Mouse (Mus musculus) heart, embryonic 15.5 days (tissue): ENCODE data around the gene Agbl5. TPM values are rescaled to one million over a fixed set of nuclear protein-coding genes. Genes with fewer than 3 reads are reported as not detected.

ENCODE experiments used
- ATAC-seq: fragments of 200-750 bp; cut with Nextera tagmentation; replicated peaks from 2 replicates; pipeline ENCODE4 v1.8.0; 2017; ENCODE audit warnings: low read depth, moderate TSS enrichment; ENCODE audit not compliant: insufficient number of reproducible peaks, insufficient read depth, low FRiP score
- H3K27ac ChIP-seq: fragments of 300-500 bp; sonication (generic); 2 replicates; pipeline ENCODE4 v1.5.1; 2015; ENCODE audit warnings: mild to moderate bottlenecking, inconsistent platforms
- H3K27me3 ChIP-seq: fragments of 300-500 bp; sonication (generic); 2 replicates; pipeline ENCODE4 v1.6.1; 2015; ENCODE audit warnings: inconsistent platforms
- H3K36me3 ChIP-seq: fragments of 300-500 bp; sonication (generic); 2 replicates; pipeline ENCODE4 v1.6.1; 2015; ENCODE audit warnings: mild to moderate bottlenecking, inconsistent platforms
- H3K4me1 ChIP-seq: fragments of 300-500 bp; sonication (generic); replicated peaks from 2 replicates; pipeline ENCODE4 v1.6.1; 2015; ENCODE audit warnings: inconsistent platforms
- H3K4me2 ChIP-seq: fragments of 300-500 bp; sonication (generic); 2 replicates; pipeline ENCODE4 v1.6.1; 2015; ENCODE audit warnings: inconsistent platforms, mild to moderate bottlenecking, moderate library complexity
- H3K4me3 ChIP-seq: fragments of 300-500 bp; sonication (generic); 2 replicates; pipeline ENCODE4 v1.5.1; 2015; ENCODE audit warnings: mild to moderate bottlenecking, inconsistent platforms
- H3K9ac ChIP-seq: fragments of 300-500 bp; sonication (generic); 2 replicates; pipeline ENCODE4 v1.6.1; 2015; ENCODE audit warnings: mild to moderate bottlenecking, inconsistent platforms
- H3K9me3 ChIP-seq: fragments of 300-500 bp; sonication (generic); replicated peaks from 2 replicates; pipeline ENCODE4 v1.6.1; 2016; ENCODE audit warnings: inconsistent platforms
- WGBS: fragments of 180-500 bp; shearing (Covaris S2); methylation state at CpG from one replicate; pipeline ENCODE4 v1.1.7; 2015; ENCODE audit warnings: mixed read lengths; 5-methylcytosine and 5-hydroxymethylcytosine counted together
- polyA plus RNA-seq: library from polyadenylated mRNA; unstranded; fragments of >200 nt; fragmentation: Nextera tagmentation; extraction: Ambion mirVana; gene quantifications from 2 replicates; pipeline ENCODE4 v1.2.1, GENCODE M21; 2015

Gene Agbl5
- polyA plus RNA-seq, 1 experiment from 2014 or later, result 8.9 TPM

DNA sequence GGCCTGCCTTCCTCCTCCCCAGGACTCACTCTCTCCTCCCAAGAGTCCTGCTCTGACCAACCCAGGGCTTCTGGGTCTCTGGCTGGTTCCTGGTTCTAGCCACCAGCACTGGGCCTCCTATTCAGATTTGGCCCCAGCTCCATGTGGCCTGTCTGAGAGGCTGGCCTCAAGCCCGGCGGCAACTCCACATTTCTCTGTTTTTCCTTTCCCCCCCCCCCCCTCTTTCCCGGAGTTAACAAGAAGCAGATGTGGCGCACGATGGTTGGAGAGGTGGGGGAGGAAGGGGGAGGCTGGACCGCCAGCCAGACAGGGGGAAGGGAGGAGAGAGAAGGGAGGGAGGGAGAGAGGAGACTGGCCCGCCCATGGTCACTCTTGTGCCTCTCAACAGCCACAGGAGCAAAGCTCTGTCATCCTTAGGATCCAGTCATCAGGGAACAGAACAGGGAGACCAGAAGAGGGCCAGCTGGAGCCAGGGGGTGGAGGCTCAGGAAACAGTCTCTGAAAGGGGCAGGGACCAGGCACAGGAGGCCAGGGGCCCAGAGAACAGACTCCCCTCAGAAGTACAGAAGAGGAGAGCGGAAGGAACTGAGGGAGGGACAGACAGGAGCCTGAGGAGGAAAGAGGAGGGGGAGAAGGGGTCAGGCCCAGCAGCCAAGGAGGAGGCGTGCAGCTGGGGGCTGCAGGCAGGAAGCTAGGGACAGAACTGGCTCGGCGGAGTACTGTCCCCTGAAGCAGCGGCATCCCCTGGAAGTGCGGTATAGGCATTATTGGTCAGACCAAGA lies 24.8 kb downstream of the Agbl5 start, which contains the start of gene Emilin1:
TSS of gene Emilin1 (plus strand) at position 343 of the 782 bp plus-strand sequence.
- Histone ChIP-seq H3K9ac (peak within 1 kb of the TSS; percentile 64), H3K9me3 (no peaks in the 10 kb centered on the region), H3K36me3 (peaks cover 8% of the 10 kb centered on the region; the same call in 1 of the 2 replicates), H3K27ac (peak within 1 kb of the TSS; percentile 94), H3K27me3 (no peaks in the 10 kb centered on the region), H3K4me1 (peaks cover 73% of the 10 kb centered on the region), H3K4me2 (peak within 1 kb of the TSS; percentile 74), H3K4me3 (peak within 1 kb of the TSS; percentile 55)
- ATAC-seq, result peak; percentile 65
- 23% methylated on average over 11 of the region's 13 CpGs for WGBS

- Histone ChIP-seq H3K4me3 (peak overlapping the region; percentile 55), H3K4me1 (peaks cover 64% of the 10 kb centered on the region), H3K9ac (peak overlapping the region; percentile 64), H3K36me3 (peaks cover 10% of the 10 kb centered on the region; the same call in 1 of the 2 replicates), H3K4me2 (peak overlapping the region; percentile 74), H3K9me3 (no peaks in the 10 kb centered on the region), H3K27me3 (no peaks in the 10 kb centered on the region), H3K27ac (peak overlapping the region; percentile 94)
- 44% methylated on average over 7 of the region's 7 CpGs for WGBS
- ATAC-seq, result no peak
Observed at GRCm38 (mm10) chr5:30914101-30914635, 25.7 kb downstream of the Agbl5 start.

DNA sequence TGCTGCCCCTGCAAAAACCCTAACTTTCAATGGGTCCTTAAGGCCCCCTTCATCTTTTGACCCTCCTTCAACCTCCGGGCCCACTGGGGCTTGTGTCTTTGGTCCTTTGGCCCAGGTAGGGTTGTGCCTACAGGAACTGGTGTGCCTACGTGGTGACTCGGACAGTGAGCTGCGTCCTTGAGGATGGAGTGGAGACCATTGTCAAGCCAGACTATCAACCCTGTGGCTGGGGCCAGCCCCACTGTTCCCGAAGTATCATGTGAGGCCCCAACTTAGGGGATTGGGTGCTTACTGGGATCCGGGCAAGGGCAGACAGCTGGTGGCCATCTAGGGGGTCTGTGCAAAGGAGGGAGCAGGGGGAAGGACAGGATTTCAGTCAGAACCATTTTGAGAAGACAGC lies 26.4 kb downstream of the Agbl5 start:
- Histone ChIP-seq H3K27me3 (no peaks in the 10 kb centered on the region), H3K4me1 (peaks cover 61% of the 10 kb centered on the region), H3K9ac (peak overlapping the region; percentile 64), H3K4me3 (peak overlapping the region; percentile 55), H3K27ac (peak overlapping the region; percentile 94), H3K9me3 (no peaks in the 10 kb centered on the region), H3K4me2 (peak overlapping the region; percentile 74), H3K36me3 (peaks cover 12% of the 10 kb centered on the region; the same call in 1 of the 2 replicates)
- no peak for ATAC-seq
- 53% methylated on average over 6 of the region's 6 CpGs for WGBS

DNA sequence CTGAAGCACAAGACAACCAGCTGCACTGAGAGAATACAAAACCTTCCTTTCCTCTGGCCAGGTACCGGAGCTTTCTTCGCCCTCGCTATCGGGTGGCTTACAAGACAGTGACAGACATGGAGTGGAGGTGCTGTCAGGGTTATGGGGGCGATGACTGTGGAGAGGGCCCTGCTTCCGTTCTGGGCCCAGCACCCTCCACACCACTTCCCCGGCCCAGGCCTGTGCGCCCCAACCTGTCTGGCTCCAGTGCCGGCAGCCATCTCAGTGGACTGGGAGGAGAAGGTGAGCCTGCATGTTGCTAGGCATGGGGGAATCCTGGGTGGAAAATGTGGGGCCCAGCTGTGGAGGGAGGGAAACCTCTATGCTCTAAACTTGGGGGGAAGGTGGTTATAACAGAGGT lies 27.0 kb downstream of the Agbl5 start:
- peaks cover 12% of the 10 kb centered on the region; the same call in 1 of the 2 replicates for H3K36me3 ChIP-seq
- peak overlapping the region; percentile 94 for H3K27ac ChIP-seq
- H3K4me3 ChIP-seq, result peak overlapping the region; percentile 55
- H3K9me3 ChIP-seq, result no peaks in the 10 kb centered on the region
- H3K9ac ChIP-seq, result peak overlapping the region; percentile 64
- 48% methylated on average over 9 of the region's 9 CpGs for WGBS
- no peak for ATAC-seq
- H3K4me2 ChIP-seq, result peak overlapping the region; percentile 74
- no peaks in the 10 kb centered on the region for H3K27me3 ChIP-seq
- H3K4me1 ChIP-seq, result peaks cover 65% of the 10 kb centered on the region

GRCm38 (mm10) chr5:30915974-30916433 lies 27.5 kb downstream of the Agbl5 start:
- peak; percentile 76 for ATAC-seq
- Histone ChIP-seq H3K9ac (peak overlapping the region; percentile 64; the same call in 1 of the 2 replicates), H3K27ac (peak overlapping the region; percentile 94), H3K9me3 (no peaks in the 10 kb centered on the region), H3K36me3 (peaks cover 12% of the 10 kb centered on the region; the same call in 1 of the 2 replicates), H3K4me3 (peak overlapping the region; percentile 55), H3K27me3 (no peaks in the 10 kb centered on the region), H3K4me1 (peaks cover 66% of the 10 kb centered on the region), H3K4me2 (peak overlapping the region; percentile 74)
- WGBS, result 0% methylated on average over 7 of the region's 7 CpGs

- H3K4me1 ChIP-seq, result peaks cover 63% of the 10 kb centered on the region
- H3K9me3 ChIP-seq, result no peaks in the 10 kb centered on the region
- H3K9ac ChIP-seq, result no peak overlapping the region
- H3K4me3 ChIP-seq, result no peak overlapping the region
- peaks cover 12% of the 10 kb centered on the region; the same call in 1 of the 2 replicates for H3K36me3 ChIP-seq
- peak overlapping the region; percentile 94 for H3K27ac ChIP-seq
- WGBS, result 93% methylated on average over 9 of the region's 9 CpGs
- H3K27me3 ChIP-seq, result no peaks in the 10 kb centered on the region
- no peak overlapping the region for H3K4me2 ChIP-seq
- no peak for ATAC-seq
Observed at GRCm38 (mm10) chr5:30916841-30917240, 28.3 kb downstream of the Agbl5 start.

DNA sequence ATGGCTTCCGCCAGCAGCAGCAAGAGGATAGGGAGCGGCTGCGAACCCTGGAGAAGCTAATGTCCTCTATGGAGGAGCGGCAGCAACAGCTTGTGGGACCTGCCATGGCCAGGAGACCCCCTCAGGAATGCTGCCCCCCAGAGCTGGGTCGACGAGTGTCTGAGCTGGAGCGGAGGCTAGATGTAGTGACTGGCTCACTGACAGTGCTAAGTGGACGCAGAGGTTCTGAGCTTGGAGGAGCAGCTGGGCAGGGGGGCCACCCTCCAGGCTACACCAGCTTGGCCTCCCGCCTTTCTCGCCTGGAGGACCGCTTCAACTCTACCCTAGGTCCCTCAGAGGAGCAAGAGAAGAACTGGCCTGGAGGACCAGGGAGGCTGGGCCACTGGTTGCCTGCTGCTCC lies 28.9 kb downstream of the Agbl5 start:
- Histone ChIP-seq H3K27ac (no peak overlapping the region), H3K4me2 (no peak overlapping the region), H3K27me3 (no peaks in the 10 kb centered on the region), H3K4me3 (no peak overlapping the region), H3K9me3 (no peaks in the 10 kb centered on the region), H3K36me3 (peaks cover 12% of the 10 kb centered on the region; the same call in 1 of the 2 replicates), H3K9ac (no peak overlapping the region), H3K4me1 (peaks cover 63% of the 10 kb centered on the region)
- ATAC-seq, result no peak
- 82% methylated on average over 11 of the region's 11 CpGs for WGBS

DNA sequence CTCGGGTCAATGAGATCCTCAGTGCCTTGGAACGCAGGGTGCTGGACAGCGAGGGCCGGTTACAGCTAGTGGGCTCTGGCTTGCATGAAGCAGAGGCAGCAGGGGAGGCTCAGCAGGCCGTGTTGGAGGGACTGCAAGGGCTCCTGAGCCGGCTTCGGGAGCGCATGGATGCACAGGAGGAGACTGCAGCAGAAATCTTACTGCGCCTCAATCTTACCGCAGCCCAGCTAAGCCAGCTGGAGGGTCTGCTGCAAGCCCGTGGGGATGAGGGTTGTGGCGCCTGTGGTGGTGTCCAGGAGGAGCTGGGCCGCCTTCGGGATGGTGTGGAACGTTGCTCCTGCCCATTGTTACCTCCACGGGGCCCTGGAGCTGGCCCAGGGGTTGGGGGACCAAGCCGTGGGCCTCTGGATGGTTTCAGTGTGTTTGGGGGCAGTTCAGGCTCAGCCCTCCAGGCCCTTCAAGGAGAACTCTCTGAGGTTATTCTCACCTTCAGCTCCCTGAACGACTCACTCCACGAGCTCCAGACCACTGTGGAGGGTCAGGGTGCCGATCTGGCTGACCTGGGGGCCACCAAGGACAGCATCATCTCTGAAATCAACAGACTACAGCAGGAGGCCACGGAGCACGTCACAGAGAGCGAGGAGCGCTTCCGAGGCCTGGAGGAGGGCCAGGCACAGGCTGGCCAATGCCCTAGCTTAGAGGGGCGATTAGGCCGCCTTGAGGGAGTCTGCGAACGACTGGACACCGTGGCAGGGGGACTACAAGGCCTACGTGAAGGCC lies 29.6 kb downstream of the Agbl5 start:
- H3K9me3 ChIP-seq, result no peaks in the 10 kb centered on the region
- no peak overlapping the region for H3K9ac ChIP-seq
- peaks cover 63% of the 10 kb centered on the region for H3K4me1 ChIP-seq
- WGBS, result 85% methylated on average over 31 of the region's 31 CpGs
- H3K27ac ChIP-seq, result no peak overlapping the region
- H3K4me3 ChIP-seq, result no peak overlapping the region
- H3K27me3 ChIP-seq, result no peaks in the 10 kb centered on the region
- H3K36me3 ChIP-seq, result peaks cover 12% of the 10 kb centered on the region; the same call in 1 of the 2 replicates
- no peak for ATAC-seq
- H3K4me2 ChIP-seq, result no peak overlapping the region

DNA sequence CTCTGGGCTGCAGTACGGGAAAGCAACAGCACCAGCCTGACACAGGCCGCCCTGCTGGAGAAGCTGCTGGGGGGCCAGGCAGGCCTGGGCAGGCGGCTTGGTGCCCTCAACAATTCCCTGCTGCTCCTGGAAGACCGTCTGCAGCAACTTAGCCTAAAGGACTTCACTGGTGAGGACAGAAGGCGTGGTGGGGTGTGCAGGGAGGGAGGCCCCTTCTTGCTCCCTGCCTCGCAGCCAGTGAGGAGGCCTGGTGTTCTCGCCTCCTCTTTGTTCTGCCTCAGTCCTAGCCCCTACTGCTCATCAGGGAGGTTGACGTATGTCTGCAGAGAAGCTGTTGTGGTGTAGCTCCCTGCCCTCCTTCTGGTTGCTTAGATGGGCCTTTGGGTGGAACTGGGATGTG lies 30.2 kb downstream of the Agbl5 start:
- H3K36me3 ChIP-seq, result peaks cover 12% of the 10 kb centered on the region; the same call in 1 of the 2 replicates
- H3K27me3 ChIP-seq, result no peaks in the 10 kb centered on the region
- no peak overlapping the region for H3K27ac ChIP-seq
- no peak for ATAC-seq
- no peak overlapping the region for H3K4me2 ChIP-seq
- no peak overlapping the region for H3K9ac ChIP-seq
- no peaks in the 10 kb centered on the region for H3K9me3 ChIP-seq
- peaks cover 58% of the 10 kb centered on the region for H3K4me1 ChIP-seq
- H3K4me3 ChIP-seq, result no peak overlapping the region
- WGBS, result 84% methylated on average over 8 of the region's 8 CpGs

- Histone ChIP-seq H3K4me3 (no peak overlapping the region), H3K27me3 (no peaks in the 10 kb centered on the region), H3K4me2 (no peak overlapping the region), H3K4me1 (peaks cover 52% of the 10 kb centered on the region), H3K9me3 (no peaks in the 10 kb centered on the region), H3K36me3 (peaks cover 12% of the 10 kb centered on the region; the same call in 1 of the 2 replicates), H3K27ac (no peak overlapping the region), H3K9ac (no peak overlapping the region; the same call in 1 of the 2 replicates)
- 70% methylated on average over 11 of the region's 11 CpGs for WGBS
- no peak for ATAC-seq
Observed at GRCm38 (mm10) chr5:30919831-30920614, 31.5 kb downstream of the Agbl5 start.
